Mouse (Mus musculus): ENCODE measurements around the gene Rpia. TPM values are rescaled to one million over a fixed set of nuclear protein-coding genes. Genes with fewer than 3 reads are reported as not detected.

Rpia gene
- polyA plus RNA-seq, 1 experiment from 2014 or later: 3.3 TPM

- Histone ChIP-seq H3K36me3 (ENCODE audit: control insufficient read depth, insufficient read depth) (no peaks in the 10 kb centered on the region), H3K9me3 (ENCODE audit: control insufficient read depth, low read length) (no peaks in the 10 kb centered on the region), H3K4me2 (ENCODE audit: low read length) (no peak overlapping the region), H3K4me3 (replicated peaks; ENCODE audit: low read length) (no peak overlapping the region), H3K4me1 (replicated peaks; ENCODE audit: control insufficient read depth, insufficient read depth, low read length) (0 out of 2 replicates have a peak, but pooled peaks cover 2% of the 10 kb centered on the region), H3K27me3 (replicated peaks; ENCODE audit: control insufficient read depth, insufficient read depth, low read length) (no peaks in the 10 kb centered on the region), H3K9ac (replicated peaks; ENCODE audit: low read depth, low read length) (no peak overlapping the region), H3K27ac (ENCODE audit: low read length) (no peak overlapping the region)
- WGBS: 39% methylated on average over 1 of the region's 1 CpGs
- ATAC-seq: peak; percentile 16
Observed at GRCm38 (mm10) chr6:70806514-70806912, 14.5 kb upstream of the Rpia start.

- Histone ChIP-seq H3K27ac (ENCODE audit: low read length) (no peak overlapping the region), H3K27me3 (replicated peaks; ENCODE audit: control insufficient read depth, insufficient read depth, low read length) (no peaks in the 10 kb centered on the region), H3K9ac (replicated peaks; ENCODE audit: low read depth, low read length) (no peak overlapping the region), H3K36me3 (ENCODE audit: control insufficient read depth, insufficient read depth) (no peaks in the 10 kb centered on the region), H3K4me3 (replicated peaks; ENCODE audit: low read length) (0 out of 2 replicates have a peak overlapping the region, but pooled peaks have one; percentile 5), H3K4me1 (replicated peaks; ENCODE audit: control insufficient read depth, insufficient read depth, low read length) (0 out of 2 replicates have a peak, but pooled peaks cover 2% of the 10 kb centered on the region), H3K4me2 (ENCODE audit: low read length) (peak overlapping the region; percentile 41), H3K9me3 (ENCODE audit: control insufficient read depth, low read length) (no peaks in the 10 kb centered on the region)
- 8% methylated on average over 13 of the region's 13 CpGs for WGBS
- peak; percentile 70 for ATAC-seq
Observed at GRCm38 (mm10) chr6:70805820-70806513, 13.9 kb upstream of the Rpia start.

GRCm38 (mm10) chr6:70805267-70805666 is 13.2 kb upstream of the Rpia start:
- Histone ChIP-seq H3K4me2 (ENCODE audit: low read length) (peak overlapping the region; percentile 28), H3K4me1 (replicated peaks; ENCODE audit: control insufficient read depth, insufficient read depth, low read length) (0 out of 2 replicates have a peak, but pooled peaks cover 2% of the 10 kb centered on the region), H3K27me3 (replicated peaks; ENCODE audit: control insufficient read depth, insufficient read depth, low read length) (no peaks in the 10 kb centered on the region), H3K27ac (ENCODE audit: low read length) (no peak overlapping the region), H3K9ac (replicated peaks; ENCODE audit: low read depth, low read length) (0 out of 2 replicates have a peak overlapping the region, but pooled peaks have one; percentile 11), H3K9me3 (ENCODE audit: control insufficient read depth, low read length) (no peaks in the 10 kb centered on the region), H3K36me3 (ENCODE audit: control insufficient read depth, insufficient read depth) (no peaks in the 10 kb centered on the region), H3K4me3 (replicated peaks; ENCODE audit: low read length) (no peak overlapping the region)
- 13% methylated on average over 7 of the region's 7 CpGs for WGBS
- peak; percentile 68 for ATAC-seq

- no peak overlapping the region for H3K9ac ChIP-seq (replicated peaks; ENCODE audit: low read depth, low read length)
- no peaks in the 10 kb centered on the region for H3K36me3 ChIP-seq (ENCODE audit: control insufficient read depth, insufficient read depth)
- 30% methylated on average over 3 of the region's 3 CpGs for WGBS
- H3K4me3 ChIP-seq (replicated peaks; ENCODE audit: low read length): no peak overlapping the region
- no peaks in the 10 kb centered on the region for H3K9me3 ChIP-seq (ENCODE audit: control insufficient read depth, low read length)
- H3K27me3 ChIP-seq (replicated peaks; ENCODE audit: control insufficient read depth, insufficient read depth, low read length): no peaks in the 10 kb centered on the region
- 0 out of 2 replicates have a peak overlapping the region, but pooled peaks have one; percentile 25 for H3K4me2 ChIP-seq (ENCODE audit: low read length)
- peak; percentile 28 for ATAC-seq
- 0 out of 2 replicates have a peak, but pooled peaks cover 2% of the 10 kb centered on the region for H3K4me1 ChIP-seq (replicated peaks; ENCODE audit: control insufficient read depth, insufficient read depth, low read length)
- H3K27ac ChIP-seq (ENCODE audit: low read length): no peak overlapping the region
Observed at GRCm38 (mm10) chr6:70804632-70805031, 12.6 kb upstream of the Rpia start.

DNA sequence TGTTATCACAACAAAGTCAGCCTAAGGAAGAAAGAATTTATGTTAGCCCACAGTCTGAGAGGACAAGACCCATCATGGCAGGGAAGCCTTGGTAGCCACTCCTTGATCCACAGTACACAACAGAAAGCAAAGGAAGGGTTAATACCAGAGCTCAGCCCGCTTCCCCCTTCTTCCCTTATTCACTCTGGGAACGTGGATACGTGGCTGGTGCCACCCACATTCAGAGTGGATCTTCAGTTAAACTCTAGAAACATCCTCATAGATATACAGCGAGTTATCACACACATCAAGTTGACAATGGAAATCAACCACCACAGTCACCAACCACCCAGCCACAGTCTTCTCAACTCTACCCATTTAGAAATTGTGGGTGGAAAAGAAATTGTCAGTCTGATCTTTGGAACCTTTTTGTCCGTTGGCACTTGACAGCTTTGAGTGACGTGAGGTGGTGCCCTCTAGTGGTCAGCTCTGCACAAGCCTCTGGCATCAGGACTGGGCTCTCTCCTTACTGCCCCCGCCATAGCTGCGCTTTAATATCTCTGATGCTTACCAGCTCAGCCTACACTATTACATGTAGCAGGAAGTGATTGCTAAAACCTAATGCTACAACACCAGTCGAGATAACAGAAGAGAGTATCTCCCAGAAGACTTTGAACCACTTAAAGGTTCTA is 5.7 kb upstream of the Rpia start:
- Histone ChIP-seq H3K4me2 (ENCODE audit: low read length) (no peak overlapping the region), H3K27ac (ENCODE audit: low read length) (no peak overlapping the region), H3K9me3 (ENCODE audit: control insufficient read depth, low read length) (no peaks in the 10 kb centered on the region), H3K4me3 (replicated peaks; ENCODE audit: low read length) (no peak overlapping the region), H3K4me1 (replicated peaks; ENCODE audit: control insufficient read depth, insufficient read depth, low read length) (peaks cover 2% of the 10 kb centered on the region), H3K27me3 (replicated peaks; ENCODE audit: control insufficient read depth, insufficient read depth, low read length) (no peaks in the 10 kb centered on the region), H3K9ac (replicated peaks; ENCODE audit: low read depth, low read length) (no peak overlapping the region), H3K36me3 (ENCODE audit: control insufficient read depth, insufficient read depth) (no peaks in the 10 kb centered on the region)
- 17% methylated on average over 9 of the region's 9 CpGs for WGBS
- 0 out of 2 replicates have a peak, but pooled peaks have one; percentile 44 for ATAC-seq

- WGBS: 84% methylated on average over 6 of the region's 6 CpGs
Observed at GRCm38 (mm10) chr6:70796940-70797339, 4.9 kb upstream of the Rpia start.

DNA sequence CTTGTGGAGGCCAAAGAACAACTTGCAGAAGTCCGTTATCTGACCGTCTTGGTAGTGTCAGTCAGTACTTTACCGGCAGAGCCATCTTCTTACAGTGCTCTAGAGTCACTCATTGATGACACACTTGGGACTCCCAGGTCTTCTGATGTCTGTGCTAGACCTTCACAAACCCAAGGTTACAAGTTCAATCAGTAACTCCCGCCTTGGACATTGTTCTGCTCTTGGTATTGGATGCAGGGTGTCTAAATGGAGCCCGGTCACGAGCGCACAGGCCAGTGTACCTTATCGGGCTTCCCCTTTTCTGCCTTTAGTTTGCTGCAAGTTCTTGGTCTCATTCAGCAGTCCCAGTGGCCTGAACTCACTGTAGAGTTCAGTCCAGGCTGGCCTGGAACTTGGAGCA is 612 bp upstream of the Rpia start:
- Histone ChIP-seq H3K27ac (ENCODE audit: low read length) (no peak overlapping the region), H3K4me2 (ENCODE audit: low read length) (peak overlapping the region; percentile 99), H3K4me3 (replicated peaks; ENCODE audit: low read length) (peak overlapping the region; percentile 95), H3K36me3 (ENCODE audit: control insufficient read depth, insufficient read depth) (no peaks in the 10 kb centered on the region), H3K27me3 (replicated peaks; ENCODE audit: control insufficient read depth, insufficient read depth, low read length) (no peaks in the 10 kb centered on the region), H3K4me1 (replicated peaks; ENCODE audit: control insufficient read depth, insufficient read depth, low read length) (peaks cover 22% of the 10 kb centered on the region), H3K9me3 (ENCODE audit: control insufficient read depth, low read length) (no peaks in the 10 kb centered on the region), H3K9ac (replicated peaks; ENCODE audit: low read depth, low read length) (peak overlapping the region; percentile 58)
- WGBS: 40% methylated on average over 8 of the region's 8 CpGs
- ATAC-seq: peak; percentile 8

More at GRCm38 (mm10) chr6:70796940-70797339, 4.9 kb upstream of the Rpia start:
- no peaks in the 10 kb centered on the region for H3K36me3 ChIP-seq (ENCODE audit: control insufficient read depth, insufficient read depth)
- no peaks in the 10 kb centered on the region for H3K27me3 ChIP-seq (replicated peaks; ENCODE audit: control insufficient read depth, insufficient read depth, low read length)
- peaks cover 5% of the 10 kb centered on the region for H3K4me1 ChIP-seq (replicated peaks; ENCODE audit: control insufficient read depth, insufficient read depth, low read length)
- no peaks in the 10 kb centered on the region for H3K9me3 ChIP-seq (ENCODE audit: control insufficient read depth, low read length)
- H3K4me3 ChIP-seq (replicated peaks; ENCODE audit: low read length): no peak overlapping the region
- no peak for ATAC-seq
- no peak overlapping the region for H3K27ac ChIP-seq (ENCODE audit: low read length)
- H3K9ac ChIP-seq (replicated peaks; ENCODE audit: low read depth, low read length): no peak overlapping the region
- no peak overlapping the region for H3K4me2 ChIP-seq (ENCODE audit: low read length)

DNA sequence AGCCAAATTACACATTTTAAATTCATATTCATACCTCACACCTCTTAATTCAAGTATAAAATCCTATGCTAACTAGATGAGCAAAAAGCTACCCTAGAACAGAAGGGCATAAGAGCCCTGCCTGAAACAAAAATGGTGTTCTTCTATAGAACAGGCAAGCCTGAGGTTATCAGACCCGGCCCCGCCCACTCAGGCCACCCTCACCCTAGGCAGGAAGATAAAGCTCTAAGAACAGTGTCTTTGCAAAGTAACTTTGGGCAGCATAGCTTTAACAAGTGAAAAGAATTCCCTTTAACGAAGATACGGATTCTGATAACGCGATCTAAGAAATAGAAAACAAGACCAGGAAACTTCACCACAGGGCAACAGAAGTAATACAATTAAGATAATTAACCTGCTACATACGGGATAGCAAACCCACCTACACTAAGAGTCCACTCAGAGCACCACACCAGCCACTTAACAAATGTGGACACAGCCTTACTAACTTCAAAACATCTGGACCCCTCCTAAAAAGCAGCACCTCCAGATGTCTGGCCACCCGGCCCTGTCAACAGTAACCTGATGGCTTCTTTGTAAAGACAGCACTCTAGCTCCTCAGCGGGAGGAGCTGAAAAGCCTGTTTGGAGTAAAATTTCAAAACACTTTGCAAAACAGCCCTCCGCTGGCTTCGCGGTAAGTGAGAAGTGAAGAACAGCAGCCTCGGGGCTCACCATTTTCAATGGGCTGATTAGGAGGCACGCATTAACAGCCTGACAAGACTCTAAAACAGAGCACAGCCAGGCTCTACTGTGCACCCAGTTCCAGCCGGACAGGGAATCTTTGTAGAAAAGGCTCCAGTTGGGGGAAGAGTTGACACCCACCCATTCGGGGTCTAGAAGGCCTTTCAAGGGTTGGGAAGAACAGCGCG is 925 bp downstream of the Rpia start:
- peaks cover 24% of the 10 kb centered on the region for H3K4me1 ChIP-seq (replicated peaks; ENCODE audit: control insufficient read depth, insufficient read depth, low read length)
- no peaks in the 10 kb centered on the region for H3K27me3 ChIP-seq (replicated peaks; ENCODE audit: control insufficient read depth, insufficient read depth, low read length)
- H3K9ac ChIP-seq (replicated peaks; ENCODE audit: low read depth, low read length): peak overlapping the region; percentile 87
- WGBS: 5% methylated on average over 18 of the region's 18 CpGs
- H3K4me2 ChIP-seq (ENCODE audit: low read length): peak overlapping the region; percentile 99
- peak overlapping the region; percentile 95 for H3K4me3 ChIP-seq (replicated peaks; ENCODE audit: low read length)
- no peaks in the 10 kb centered on the region for H3K36me3 ChIP-seq (ENCODE audit: control insufficient read depth, insufficient read depth)
- peak overlapping the region; percentile 56; the same call in 1 of the 2 replicates for H3K27ac ChIP-seq (ENCODE audit: low read length)
- ATAC-seq: peak; percentile 35; the same call in 1 of the 2 replicates
- H3K9me3 ChIP-seq (ENCODE audit: control insufficient read depth, low read length): no peaks in the 10 kb centered on the region
